Mouse (Mus musculus) monocyte, adult 2 months (primary cell): ENCODE results near the gene Trim71.

ENCODE experiments used
- DNase-seq, 2 experiments: peaks; one replicate each; pipeline ENCODE4 v3.0.0; 2022; ENCODE audit warnings: low spot score in 2 of 2, low read depth in 1 of 2

Gene Trim71

DNA sequence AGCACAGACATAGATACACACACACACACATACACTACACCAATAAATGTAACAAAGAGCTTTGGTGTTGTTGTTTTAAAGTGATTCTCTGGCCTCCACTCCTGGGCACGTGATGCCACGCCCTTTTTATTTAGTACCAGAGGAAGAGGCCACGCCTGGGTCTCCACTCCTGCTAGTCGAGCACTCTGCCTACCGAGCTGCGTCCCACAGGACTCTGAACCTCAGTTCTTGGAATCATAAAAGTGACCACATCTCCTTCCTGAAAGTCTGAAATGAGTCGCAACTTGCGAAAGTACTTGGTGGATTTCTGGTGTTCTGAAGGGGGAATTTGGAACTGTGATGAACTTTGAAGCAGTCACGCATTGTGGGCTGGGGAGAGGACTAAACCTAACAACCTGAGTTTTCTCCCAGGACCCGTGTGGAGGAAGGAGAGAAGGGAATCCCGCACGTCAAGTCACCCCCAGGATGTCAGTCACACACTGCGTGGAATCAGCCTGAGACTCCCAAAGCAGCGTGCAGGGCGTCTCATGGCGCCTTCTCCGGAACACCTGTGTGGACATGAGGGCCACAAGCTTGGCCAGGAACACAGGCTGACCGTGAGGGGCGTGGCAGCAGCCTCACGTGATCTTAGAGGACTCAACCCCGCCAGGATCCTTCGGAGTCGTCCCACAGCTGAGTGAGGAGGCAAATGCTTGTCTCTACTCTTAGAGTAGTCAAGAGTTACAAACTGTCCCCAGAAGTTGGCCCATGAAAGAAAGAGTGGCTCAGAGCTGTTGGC lies 76.5 kb downstream of the Trim71 start:
- DNase-seq, result no peak

DNA sequence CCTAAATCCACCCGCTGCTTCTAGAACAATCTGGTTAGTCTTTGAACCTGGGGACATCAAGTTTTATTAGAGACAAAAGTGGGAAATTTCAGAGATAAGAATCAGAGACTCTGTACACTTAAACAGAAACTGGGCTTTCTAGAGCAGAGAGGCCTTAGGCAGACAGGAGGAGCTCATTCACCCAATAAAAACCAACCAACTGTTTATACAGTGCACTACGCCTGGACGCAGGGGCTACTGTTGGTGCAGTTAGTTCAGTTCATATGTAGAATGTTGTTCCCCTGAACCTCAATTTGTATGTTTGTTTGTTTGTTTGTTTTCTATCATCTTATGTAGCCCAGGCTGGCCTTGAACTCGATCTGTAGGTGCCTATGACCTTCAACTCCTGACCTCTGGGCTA lies 77.4 kb downstream of the Trim71 start:
- no peak for DNase-seq

DNA sequence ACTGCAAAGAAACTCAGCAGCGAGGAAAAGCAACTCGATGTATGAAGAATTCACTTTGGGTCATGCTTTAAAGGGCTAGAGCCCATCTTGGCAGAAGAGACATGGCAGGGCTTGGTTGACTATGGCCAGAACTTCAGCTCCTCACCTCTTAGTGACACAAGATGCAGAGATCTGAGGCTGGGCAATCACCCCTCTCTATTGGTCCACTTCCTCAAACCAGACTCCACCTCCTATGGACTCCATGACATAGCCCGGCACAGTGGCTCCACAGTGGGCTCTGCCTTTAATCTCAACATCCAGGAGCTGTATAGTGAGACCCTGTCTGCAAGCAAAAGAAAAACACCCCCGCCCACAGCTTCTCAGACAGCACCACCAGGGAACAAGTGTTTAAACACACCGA lies 79.4 kb downstream of the Trim71 start:
- no peak for DNase-seq

DNA sequence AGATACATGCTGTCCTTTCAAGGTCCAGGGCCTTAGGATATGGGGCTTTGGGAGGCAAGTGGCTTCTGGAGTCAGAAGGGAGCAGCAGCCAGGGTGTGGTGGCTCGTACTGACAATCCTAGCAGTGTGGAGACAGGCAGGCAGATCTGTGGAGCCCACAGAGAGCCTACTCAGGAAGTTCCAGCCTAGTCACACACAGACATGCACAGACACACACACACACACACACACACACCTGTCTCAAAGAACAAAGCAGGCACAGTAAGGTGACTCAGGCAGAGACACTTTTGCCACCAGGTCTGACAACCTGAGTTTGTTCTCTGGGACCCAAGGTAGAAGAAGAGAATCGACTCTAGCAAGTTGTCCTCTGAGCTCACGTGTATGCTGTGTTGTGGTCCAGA lies 83.2 kb downstream of the Trim71 start:
- no peak for DNase-seq

DNA sequence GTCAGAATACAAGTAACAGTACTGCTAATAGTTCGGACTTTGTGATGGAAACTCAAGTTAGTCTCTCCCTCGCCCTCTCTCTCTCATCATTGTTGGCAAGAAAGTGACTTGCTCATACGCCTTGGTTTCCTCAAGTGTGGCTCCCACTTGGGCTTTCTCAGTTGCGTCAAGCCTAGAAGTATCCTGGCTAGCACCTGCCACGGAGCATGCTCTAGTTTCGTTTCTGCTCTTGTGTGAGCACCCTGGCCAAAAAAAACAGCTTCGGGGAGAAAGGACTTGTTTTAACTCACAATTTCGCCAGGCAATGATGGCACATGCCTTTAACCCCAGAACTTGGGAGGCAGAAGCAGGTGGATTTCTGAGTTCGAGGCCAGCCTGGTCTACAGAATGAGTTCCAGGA lies 87.2 kb downstream of the Trim71 start:
- no peak for DNase-seq

DNA sequence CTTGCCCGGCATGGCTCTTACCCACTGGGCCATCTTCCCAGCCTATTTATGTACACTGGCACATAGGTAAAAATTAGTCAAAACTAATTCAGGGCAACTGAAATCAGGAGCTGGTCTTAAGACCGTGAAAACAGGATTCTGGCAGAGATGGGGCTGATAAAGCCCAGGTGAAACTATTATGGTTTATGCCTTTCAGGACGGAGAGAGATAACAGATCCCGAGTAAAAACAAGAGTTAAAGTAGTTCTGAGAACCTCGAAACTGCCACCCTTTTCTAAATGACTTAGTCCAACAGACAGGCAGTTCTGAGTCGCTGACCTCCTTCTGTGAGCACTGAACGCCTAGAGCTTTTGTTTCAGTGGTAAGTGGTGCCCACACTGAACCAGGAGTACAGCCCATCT lies 92.3 kb downstream of the Trim71 start:
- no peak for DNase-seq

DNA sequence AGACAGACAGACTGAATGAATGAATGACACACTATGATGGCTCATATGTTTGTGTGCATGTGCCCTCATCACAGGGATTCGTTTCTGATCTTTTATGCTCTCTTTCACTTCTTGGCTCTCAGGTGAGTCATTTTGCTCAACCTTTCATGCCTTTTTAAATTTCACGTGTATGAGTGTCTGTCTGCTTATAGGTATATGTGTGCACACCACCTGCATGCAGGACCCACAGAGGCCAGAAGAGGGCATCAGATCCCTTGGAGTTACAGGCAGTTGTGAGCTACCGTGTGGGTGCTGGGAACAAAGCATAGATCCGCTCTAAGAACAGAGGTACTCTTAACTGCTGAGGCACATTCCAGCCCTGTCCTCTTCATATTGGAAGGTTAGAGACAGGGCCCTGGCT lies 95.5 kb downstream of the Trim71 start:
- DNase-seq, result no peak

DNA sequence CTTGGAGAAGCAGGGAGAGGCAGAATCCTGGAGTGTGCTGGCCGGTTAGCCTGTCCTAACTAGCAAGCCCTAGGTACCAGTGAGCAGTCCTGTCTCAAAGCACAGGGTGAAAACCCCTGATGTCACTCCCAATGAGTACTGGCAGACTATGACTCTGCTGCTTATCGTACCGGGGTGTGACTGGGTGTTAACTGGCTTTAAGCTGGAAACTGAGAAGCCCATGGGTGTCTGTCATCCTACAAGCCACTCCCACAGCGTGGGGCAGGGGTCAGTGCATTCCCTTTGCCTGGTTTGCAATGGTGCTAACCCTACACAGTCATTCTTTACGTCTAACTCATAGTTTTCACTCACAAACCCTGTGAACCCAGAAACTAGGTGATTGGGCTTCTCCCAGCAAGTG lies 96.0 kb downstream of the Trim71 start:
- DNase-seq, result no peak

DNA sequence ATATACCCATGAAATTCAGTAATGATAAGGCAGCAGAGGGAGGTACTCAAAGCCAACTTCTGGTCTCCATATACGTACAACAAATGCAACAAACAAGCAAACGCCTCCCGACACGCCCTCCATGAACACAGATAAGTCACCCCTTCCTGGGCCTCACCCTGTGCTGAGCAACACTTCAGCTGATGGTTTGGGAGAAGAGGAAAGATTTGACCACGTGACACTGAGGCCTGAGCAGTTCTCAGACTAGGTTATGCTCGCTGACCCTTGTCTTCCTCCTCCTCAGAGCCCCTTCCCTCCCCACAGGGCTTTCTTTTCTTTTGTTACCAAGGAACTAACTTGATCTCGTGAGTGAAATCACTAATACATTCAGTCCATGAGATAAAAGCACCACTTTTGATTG lies 97.3 kb downstream of the Trim71 start:
- DNase-seq, result no peak

DNA sequence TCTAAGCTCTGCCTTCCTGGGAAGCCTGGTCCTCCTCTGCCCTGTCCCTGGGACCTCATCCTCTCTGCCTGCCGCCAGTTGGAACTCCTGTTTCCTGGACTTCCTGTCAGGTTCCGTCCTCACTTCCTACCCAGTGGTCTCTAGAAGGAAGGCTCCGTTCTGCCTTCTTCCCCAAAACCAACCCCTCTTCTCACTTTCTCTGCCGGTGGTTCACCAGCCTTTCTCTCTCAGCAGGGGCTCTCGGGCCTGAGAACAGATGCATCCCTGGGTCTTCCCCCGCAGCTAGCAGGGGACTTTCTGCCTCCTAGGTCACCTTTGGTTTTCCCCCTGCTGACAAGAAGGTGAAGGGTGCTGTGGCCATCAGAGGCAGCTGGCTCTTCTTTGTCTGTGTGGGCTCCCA lies 98.7 kb downstream of the Trim71 start:
- no peak for DNase-seq

DNA sequence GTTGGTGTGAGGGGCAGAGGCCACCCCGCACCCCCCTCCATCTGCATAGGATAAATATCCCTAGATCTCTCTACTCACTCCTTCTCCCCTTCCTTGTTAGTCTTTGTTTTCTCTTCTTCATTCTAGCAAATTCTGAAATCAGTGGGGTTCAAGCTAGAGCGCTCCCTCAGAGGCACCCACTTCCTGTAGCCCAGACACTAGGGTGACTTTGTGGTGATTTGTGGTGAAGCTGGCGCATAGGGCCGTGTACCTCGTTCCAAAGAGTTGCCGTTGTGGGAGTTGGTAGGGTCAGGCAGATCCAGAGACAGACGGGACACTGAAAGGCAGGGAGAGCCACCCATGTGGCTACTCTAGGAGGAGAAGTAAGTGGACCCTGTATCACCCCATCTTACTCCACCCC lies 101.6 kb downstream of the Trim71 start:
- DNase-seq, result no peak

DNA sequence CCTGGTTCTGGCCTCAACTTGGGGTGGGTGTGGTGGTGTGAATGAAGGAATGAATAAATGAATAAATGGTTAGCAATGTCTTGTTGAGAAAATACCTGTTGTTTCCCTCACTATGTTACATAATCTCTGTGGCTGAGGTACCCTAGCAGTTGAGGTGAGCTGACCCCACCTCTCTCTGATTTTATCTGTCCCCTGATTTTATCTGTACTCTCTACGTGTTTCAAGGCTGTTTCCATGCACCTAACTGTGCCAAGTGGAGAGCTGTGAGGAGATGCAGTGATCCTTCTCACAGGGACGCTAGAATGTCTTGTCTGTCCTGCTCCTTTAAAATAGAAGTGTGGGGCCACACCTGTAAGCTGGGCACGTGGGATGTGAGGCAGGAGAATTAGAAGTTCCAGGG lies 105.7 kb downstream of the Trim71 start:
- no peak for DNase-seq
